Mouse (Mus musculus): ENCODE measurements around the gene Fgf18. TPM values are rescaled to one million over a fixed set of nuclear protein-coding genes. Genes with fewer than 3 reads are reported as not detected.

Gene Fgf18
- total and polyA plus RNA-seq, 3 experiments, result not detected

- H3K27me3 ChIP-seq (replicated peaks), result no peaks in the 10 kb centered on the region
- H3K4me1 ChIP-seq (ENCODE audit: control insufficient read depth in 1 of 2, insufficient read depth in 2 of 2), result peaks cover 3 to 45% of the 10 kb centered on the region in 2 experiments; a peak in 3 of 4 replicates
- H3K27ac ChIP-seq (ENCODE audit: insufficient read depth, low read depth), result no peak overlapping the region
- peaks cover 67% of the 10 kb centered on the region for H3K79me2 ChIP-seq (replicated peaks; ENCODE audit: control insufficient read depth, extremely low read depth, insufficient read depth, poor library complexity, severe bottlenecking)
- peaks cover 36 to 73% of the 10 kb centered on the region in 2 experiments for H3K36me3 ChIP-seq (replicated peaks in 1 of 2; ENCODE audit: control insufficient read depth in 1 of 2, insufficient read depth in 1 of 2, low read length in 1 of 2)
- H3K9me3 ChIP-seq (replicated peaks; ENCODE audit: low read length), result no peaks in the 10 kb centered on the region
- TF ChIP-seq POLR2AphosphoS2 (IDR thresholded peaks at IDR 0.05; ENCODE audit: low read depth, low read length) (peak; percentile 55), MYC (IDR thresholded peaks at IDR 0.05; ENCODE audit: low read depth, low read length) (no peak), SIN3A (IDR thresholded peaks at IDR 0.05; ENCODE audit: low read length) (peak; percentile 44; the same call in 1 of the 2 replicates), ZMIZ1 (IDR thresholded peaks at IDR 0.05; ENCODE audit: low read depth, low read length) (peak; percentile 46; the same call in 1 of the 2 replicates)
- H3K4me3 ChIP-seq (replicated peaks in 1 of 3; ENCODE audit: low read depth in 2 of 3, low read length in 2 of 3, poor library complexity in 1 of 3), result peak overlapping the region in 2 of 3 experiments; percentile 32 to 71
- peak overlapping the region; percentile 98 for H3K4me2 ChIP-seq (ENCODE audit: insufficient read depth, low read depth, poor library complexity, severe bottlenecking)
- DNase-seq (ENCODE audit: extremely low read depth), result no peak
- in situ Hi-C loops (cut with MboI; ENCODE audit: low pct_ligation_motif_present, low pct_unique_long_range_greater_than_20kb, low sequenced_read_pairs), result no loop called here
- dilution Hi-C loops (cut with MboI; ENCODE audit: extremely low pct_ligation_motif_present, extremely low pct_unique_long_range_greater_than_20kb, low sequenced_read_pairs), result no loop called here
- H3K9ac ChIP-seq (ENCODE audit: insufficient read depth, low read depth), result peak overlapping the region; percentile 94
These were observed 12.5 kb upstream of the Fgf18 start for GRCm38 (mm10) chr11:33159741-33160140.

GRCm38 (mm10) chr11:33157453-33158196 lies 10.4 kb upstream of the Fgf18 start:
- Histone ChIP-seq H3K4me3 (replicated peaks in 1 of 3; ENCODE audit: low read depth in 2 of 3, low read length in 2 of 3, poor library complexity in 1 of 3) (peak overlapping the region in 1 of 3 experiments; percentile 71), H3K9me3 (replicated peaks; ENCODE audit: low read length) (no peaks in the 10 kb centered on the region), H3K9ac (ENCODE audit: insufficient read depth, low read depth) (peak overlapping the region; percentile 60; the same call in 1 of the 2 replicates), H3K4me1 (ENCODE audit: control insufficient read depth in 1 of 2, insufficient read depth in 2 of 2) (peaks cover 3 to 52% of the 10 kb centered on the region in 2 experiments; a peak in 3 of 4 replicates), H3K27ac (ENCODE audit: insufficient read depth, low read depth) (no peak overlapping the region), H3K27me3 (replicated peaks) (no peaks in the 10 kb centered on the region), H3K36me3 (replicated peaks in 1 of 2; ENCODE audit: control insufficient read depth in 1 of 2, insufficient read depth in 1 of 2, low read length in 1 of 2) (peaks cover 47 to 94% of the 10 kb centered on the region in 2 experiments), H3K4me2 (ENCODE audit: insufficient read depth, low read depth, poor library complexity, severe bottlenecking) (peak overlapping the region; percentile 21), H3K79me2 (replicated peaks; ENCODE audit: control insufficient read depth, extremely low read depth, insufficient read depth, poor library complexity, severe bottlenecking) (peaks cover 69% of the 10 kb centered on the region)
- no peak for DNase-seq (ENCODE audit: extremely low read depth)
- TF ChIP-seq POLR2AphosphoS2 (IDR thresholded peaks at IDR 0.05; ENCODE audit: low read depth, low read length) (peak; percentile 50; the same call in 1 of the 2 replicates), E2F4 (IDR thresholded peaks at IDR 0.05; ENCODE audit: insufficient replicate concordance, low read depth, low read length) (0 out of 2 replicates have a peak, but pooled peaks have one; percentile 16), MXI1 (IDR thresholded peaks at IDR 0.05; ENCODE audit: low read depth, low read length) (peak; percentile 49; the same call in 1 of the 2 replicates), ZNF384 (IDR thresholded peaks at IDR 0.05; ENCODE audit: low read depth, low read length) (no peak), POLR2A (IDR thresholded peaks at IDR 0.05; ENCODE audit: low read depth, low read length) (peak; percentile 42; the same call in 1 of the 2 replicates), NELFE (IDR thresholded peaks at IDR 0.05; ENCODE audit: low read depth, low read length) (no peak; the same call in 1 of the 2 replicates)
- in situ Hi-C loops (cut with MboI; ENCODE audit: low pct_ligation_motif_present, low pct_unique_long_range_greater_than_20kb, low sequenced_read_pairs) (no loop called here), dilution Hi-C loops (cut with MboI; ENCODE audit: extremely low pct_ligation_motif_present, extremely low pct_unique_long_range_greater_than_20kb, low sequenced_read_pairs) (no loop called here)

- H3K4me2 ChIP-seq (ENCODE audit: insufficient read depth, low read depth, poor library complexity, severe bottlenecking), result no peak overlapping the region
- H3K9me3 ChIP-seq (replicated peaks; ENCODE audit: low read length), result no peaks in the 10 kb centered on the region
- peak overlapping the region; percentile 19; the same call in 1 of the 2 replicates for H3K9ac ChIP-seq (ENCODE audit: insufficient read depth, low read depth)
- peaks cover 59% of the 10 kb centered on the region for H3K79me2 ChIP-seq (replicated peaks; ENCODE audit: control insufficient read depth, extremely low read depth, insufficient read depth, poor library complexity, severe bottlenecking)
- no peak for DNase-seq (ENCODE audit: extremely low read depth)
- no peak overlapping the region for H3K4me3 ChIP-seq (replicated peaks in 1 of 3; ENCODE audit: low read depth in 2 of 3, low read length in 2 of 3, poor library complexity in 1 of 3)
- dilution Hi-C loops (cut with MboI; ENCODE audit: extremely low pct_ligation_motif_present, extremely low pct_unique_long_range_greater_than_20kb, low sequenced_read_pairs) (no loop called here), in situ Hi-C loops (cut with MboI; ENCODE audit: low pct_ligation_motif_present, low pct_unique_long_range_greater_than_20kb, low sequenced_read_pairs) (no loop called here)
- H3K27me3 ChIP-seq (replicated peaks), result no peaks in the 10 kb centered on the region
- peaks cover 3 to 58% of the 10 kb centered on the region in 2 experiments; a peak in 3 of 4 replicates for H3K4me1 ChIP-seq (ENCODE audit: control insufficient read depth in 1 of 2, insufficient read depth in 2 of 2)
- H3K36me3 ChIP-seq (replicated peaks in 1 of 2; ENCODE audit: control insufficient read depth in 1 of 2, insufficient read depth in 1 of 2, low read length in 1 of 2), result peaks cover 54 to 96% of the 10 kb centered on the region in 2 experiments
- no peak overlapping the region for H3K27ac ChIP-seq (ENCODE audit: insufficient read depth, low read depth)
- no peak for TF ChIP-seq CTCF (conservative IDR thresholded peaks at IDR 0.05 in 1 of 2, IDR thresholded peaks at IDR 0.05 in 1 of 2; ENCODE audit: low read depth in 2 of 2, low read length in 2 of 2)
- TF ChIP-seq UBTF (IDR thresholded peaks at IDR 0.05; ENCODE audit: low read depth, low read length), result no peak
- TF ChIP-seq MAZ (IDR thresholded peaks at IDR 0.05; ENCODE audit: low read depth, low read length), result no peak
- TF ChIP-seq HCFC1 (IDR thresholded peaks at IDR 0.05; ENCODE audit: low read depth, low read length), result no peak
- TF ChIP-seq MAFK (IDR thresholded peaks at IDR 0.05; ENCODE audit: insufficient replicate concordance, low read length), result peak; percentile 23; the same call in 1 of the 2 replicates
- TF ChIP-seq ZKSCAN1 (IDR thresholded peaks at IDR 0.05; ENCODE audit: borderline replicate concordance, low read depth, low read length), result no peak
- TF ChIP-seq CHD2 (IDR thresholded peaks at IDR 0.05; ENCODE audit: low read length), result 0 out of 2 replicates have a peak, but pooled peaks have one; percentile 50
- peak; percentile 91 for TF ChIP-seq CHD1 (IDR thresholded peaks at IDR 0.05; ENCODE audit: low read depth, low read length)
- TF ChIP-seq RAD21 (IDR thresholded peaks at IDR 0.05; ENCODE audit: low read depth, low read length), result no peak
- no peak for TF ChIP-seq USF2 (conservative IDR thresholded peaks at IDR 0.05; ENCODE audit: low read depth, low read length)
- TF ChIP-seq ETS1 (conservative IDR thresholded peaks at IDR 0.05; ENCODE audit: low read depth, low read length), result no peak
- TF ChIP-seq NRF1 (IDR thresholded peaks at IDR 0.05; ENCODE audit: low read depth, low read length), result no peak
- TF ChIP-seq MEF2A (IDR thresholded peaks at IDR 0.05; ENCODE audit: borderline replicate concordance, low read depth, low read length), result no peak
- peak; percentile 35; the same call in 1 of the 2 replicates for TF ChIP-seq POLR2A (IDR thresholded peaks at IDR 0.05; ENCODE audit: low read depth, low read length)
- peak; percentile 80 for TF ChIP-seq ZMIZ1 (IDR thresholded peaks at IDR 0.05; ENCODE audit: low read depth, low read length)
- TF ChIP-seq NELFE (IDR thresholded peaks at IDR 0.05; ENCODE audit: low read depth, low read length), result 0 out of 2 replicates have a peak, but pooled peaks have one; percentile 29
These were observed 9.3 kb upstream of the Fgf18 start for GRCm38 (mm10) chr11:33156436-33157015.
